Mouse (Mus musculus) E14TG2a.4 (cell line): ENCODE results near the gene Cd300ld2.
"Not testable (repeated sequence)": the region's sequence is repeated elsewhere in the genome, so short reads cannot be mapped to it uniquely, and the experiment has no call there.

Experiments used
- H3K27me3 ChIP-seq: 2 replicates; pipeline ENCODE4 v1.6.1; 2014; ENCODE audit warnings: low read length, control low read depth; ENCODE audit not compliant: insufficient read depth
- H3K36me3 ChIP-seq: 2 replicates; pipeline ENCODE4 v1.6.1; 2014; ENCODE audit warnings: low read length, control low read depth; ENCODE audit not compliant: insufficient read depth
- H3K4me1 ChIP-seq: replicated peaks from 2 replicates; pipeline ENCODE4 v1.6.1; 2014; ENCODE audit warnings: low read depth, low read length, control low read depth
- H3K4me3 ChIP-seq: replicated peaks from 2 replicates; pipeline ENCODE4 v1.5.1; 2014; ENCODE audit warnings: mild to moderate bottlenecking, low read length
- H3K9me3 ChIP-seq: 2 replicates; pipeline ENCODE4 v1.6.1; 2014; ENCODE audit warnings: low read length, control low read depth
- CTCF ChIP-seq: conservative IDR thresholded peaks from 2 replicates; pipeline ENCODE4 v1.5.1; 2014; ENCODE audit warnings: low read length
- NANOG ChIP-seq: IDR thresholded peaks from 2 replicates; pipeline ENCODE4 v1.6.1; 2014; ENCODE audit warnings: borderline replicate concordance, low read length, mixed read lengths
- POU5F1 ChIP-seq: IDR thresholded peaks from 2 replicates; pipeline ENCODE4 v1.6.1; 2014; ENCODE audit warnings: low read length, borderline replicate concordance

Cd300ld2 gene

GRCm38 (mm10) chr11:115016093-115016492 lies at the start of gene Cd300ld2:
Gene Cd300ld2, minus strand, starts transcription at chr11:115016193.
- H3K9me3 ChIP-seq, H3K4me3 ChIP-seq, H3K27me3 ChIP-seq, H3K4me1 ChIP-seq, H3K36me3 ChIP-seq: not testable (repeated sequence)

GRCm38 (mm10) chr11:115062077-115062476 lies 46.1 kb upstream of the Cd300ld2 start, which contains the start of gene Cd300e:
Gene Cd300e, minus strand, starts transcription at chr11:115062177.
- H3K27me3 ChIP-seq, result peaks cover 17% of the 10 kb centered on the region
- H3K9me3 ChIP-seq, result no peaks in the 10 kb centered on the region
- TF ChIP-seq POU5F1 (no peak), NANOG (no peak), CTCF (no peak)
- H3K4me1 ChIP-seq, result peaks cover 4% of the 10 kb centered on the region
- H3K4me3 ChIP-seq, result no peak within 1 kb of the TSS
- H3K36me3 ChIP-seq, result no peaks in the 10 kb centered on the region

- H3K36me3 ChIP-seq, result no peaks in the 10 kb centered on the region
- TF ChIP-seq CTCF (no peak), NANOG (no peak), POU5F1 (no peak)
- peaks cover 12% of the 10 kb centered on the region for H3K27me3 ChIP-seq
- H3K9me3 ChIP-seq, result no peaks in the 10 kb centered on the region
- H3K4me1 ChIP-seq, result peaks cover 9% of the 10 kb centered on the region
- H3K4me3 ChIP-seq, result no peak overlapping the region
These were observed 43.8 kb upstream of the Cd300ld2 start for GRCm38 (mm10) chr11:115059797-115060196.

DNA sequence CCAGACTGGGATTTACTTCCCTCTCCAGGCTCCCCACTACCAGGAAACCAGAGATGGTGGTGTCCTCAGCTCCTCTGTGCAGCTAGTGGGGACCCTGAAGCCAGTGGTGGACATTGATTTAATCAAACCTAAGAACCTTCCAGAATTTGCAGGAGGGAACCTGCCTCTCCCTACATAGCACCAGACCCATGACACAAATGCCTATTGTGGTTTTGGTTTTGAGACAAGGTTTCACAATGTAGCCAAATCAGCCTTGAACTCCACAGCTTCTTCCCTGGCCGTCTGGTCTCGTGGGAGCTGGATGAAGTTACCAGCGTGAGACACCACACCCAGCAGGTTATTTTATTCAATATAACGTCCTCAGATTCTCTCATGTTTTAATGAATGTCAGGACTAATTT lies 42.7 kb upstream of the Cd300ld2 start:
- no peak for TF ChIP-seq POU5F1
- no peak for TF ChIP-seq CTCF
- no peak for TF ChIP-seq NANOG
- no peaks in the 10 kb centered on the region for H3K36me3 ChIP-seq
- peaks cover 12% of the 10 kb centered on the region for H3K27me3 ChIP-seq
- no peak overlapping the region for H3K4me3 ChIP-seq
- H3K4me1 ChIP-seq, result peaks cover 19% of the 10 kb centered on the region
- no peaks in the 10 kb centered on the region for H3K9me3 ChIP-seq

DNA sequence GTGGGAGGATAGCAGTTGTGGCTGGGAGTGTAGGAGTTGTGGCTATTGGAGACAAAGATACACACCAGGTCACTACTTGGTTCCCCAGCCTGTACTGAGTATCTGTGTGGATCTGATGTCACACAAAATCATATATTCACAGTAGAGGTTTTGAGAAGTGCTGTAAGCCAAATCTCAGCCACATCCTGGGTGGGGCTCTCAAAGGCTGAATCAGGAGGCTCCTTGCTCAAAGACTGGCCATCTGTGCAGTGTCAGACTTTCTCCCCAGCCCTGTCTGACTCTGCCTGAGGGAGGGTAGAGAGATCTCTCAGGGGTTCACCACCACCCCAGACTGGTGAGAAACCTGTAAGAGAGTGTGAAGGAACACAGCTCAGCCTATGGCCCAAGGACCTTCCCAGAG lies 38.5 kb upstream of the Cd300ld2 start:
- no peak overlapping the region for H3K4me3 ChIP-seq
- H3K36me3 ChIP-seq, result no peaks in the 10 kb centered on the region
- peaks cover 7% of the 10 kb centered on the region for H3K27me3 ChIP-seq
- no peak for TF ChIP-seq CTCF
- no peak for TF ChIP-seq POU5F1
- H3K9me3 ChIP-seq, result no peaks in the 10 kb centered on the region
- H3K4me1 ChIP-seq, result peaks cover 35% of the 10 kb centered on the region

DNA sequence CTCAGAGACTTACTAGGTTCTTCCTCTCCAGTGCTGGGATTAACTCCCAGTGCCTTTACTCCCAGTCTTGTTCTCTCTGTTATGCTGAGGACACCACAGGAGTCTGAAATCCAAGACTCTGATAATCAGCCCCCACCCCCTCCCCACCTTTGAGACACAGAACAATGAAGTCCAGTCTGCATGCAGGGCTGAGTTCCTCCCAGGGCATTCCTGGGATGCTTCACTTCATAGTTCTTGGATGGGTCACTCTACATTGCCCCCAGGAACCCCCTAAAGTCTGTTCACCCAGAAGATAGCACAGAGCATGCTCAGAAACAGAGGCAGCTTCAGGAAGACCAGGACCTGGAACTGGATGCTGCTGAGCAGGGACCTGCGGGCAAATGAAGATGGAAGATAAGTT lies 37.0 kb upstream of the Cd300ld2 start:
- no peaks in the 10 kb centered on the region for H3K9me3 ChIP-seq
- 0 out of 2 replicates have a peak overlapping the region, but pooled peaks have one; percentile 2 for H3K4me3 ChIP-seq
- TF ChIP-seq POU5F1 (no peak), NANOG (peak; percentile 64; the same call in 1 of the 2 replicates)
- H3K4me1 ChIP-seq, result peaks cover 36% of the 10 kb centered on the region
- no peaks in the 10 kb centered on the region for H3K36me3 ChIP-seq
- H3K27me3 ChIP-seq, result no peaks in the 10 kb centered on the region; the same call in 1 of the 2 replicates

- TF ChIP-seq CTCF (no peak), POU5F1 (no peak), NANOG (no peak)
- Histone ChIP-seq H3K27me3 (peaks cover 2% of the 10 kb centered on the region; the same call in 1 of the 2 replicates), H3K36me3 (no peaks in the 10 kb centered on the region), H3K4me1 (peaks cover 36% of the 10 kb centered on the region), H3K9me3 (no peaks in the 10 kb centered on the region), H3K4me3 (no peak overlapping the region)
These were observed 36.2 kb upstream of the Cd300ld2 start for GRCm38 (mm10) chr11:115052206-115052605.

- Histone ChIP-seq H3K4me1 (peaks cover 28% of the 10 kb centered on the region), H3K36me3 (no peaks in the 10 kb centered on the region), H3K27me3 (peaks cover 6% of the 10 kb centered on the region; the same call in 1 of the 2 replicates), H3K9me3 (no peaks in the 10 kb centered on the region), H3K4me3 (no peak overlapping the region)
- TF ChIP-seq CTCF (peak; percentile 58), POU5F1 (no peak)
These were observed 33.4 kb upstream of the Cd300ld2 start for GRCm38 (mm10) chr11:115049282-115049895.

GRCm38 (mm10) chr11:115048259-115048658 lies 32.3 kb upstream of the Cd300ld2 start, which contains the start of gene Cd300ld3:
Gene Cd300ld3, minus strand, starts transcription at chr11:115048409.
- no peak within 1 kb of the TSS for H3K4me3 ChIP-seq
- H3K27me3 ChIP-seq, result peaks cover 6% of the 10 kb centered on the region; the same call in 1 of the 2 replicates
- no peaks in the 10 kb centered on the region for H3K36me3 ChIP-seq
- H3K9me3 ChIP-seq, result no peaks in the 10 kb centered on the region
- TF ChIP-seq POU5F1 (no peak), NANOG (no peak), CTCF (no peak)
- peaks cover 18% of the 10 kb centered on the region for H3K4me1 ChIP-seq

DNA sequence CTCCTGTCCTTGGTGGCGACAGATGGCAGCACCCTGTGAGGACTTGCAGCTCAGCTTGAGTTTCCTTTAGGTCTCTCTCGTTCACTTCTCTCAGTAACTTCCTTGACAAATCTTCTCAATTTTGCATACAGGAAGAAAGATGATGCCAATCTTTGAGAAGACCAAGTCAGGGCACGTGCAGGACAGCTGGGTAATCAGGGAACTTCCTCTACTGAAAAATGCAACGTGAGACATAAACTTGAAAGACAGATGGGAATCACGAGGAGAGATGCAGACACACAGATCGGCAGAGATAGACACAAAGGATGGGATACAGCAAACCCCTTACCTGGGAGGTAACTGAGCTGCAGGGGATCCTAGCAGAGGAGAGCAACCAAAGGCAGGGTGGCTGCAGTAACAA lies 21.7 kb upstream of the Cd300ld2 start, which contains the start of gene Cd300ld5:
TSS of gene Cd300ld5 (minus strand) at position 101 of the 400 bp plus-strand sequence.
- H3K36me3 ChIP-seq, H3K9me3 ChIP-seq, H3K27me3 ChIP-seq, H3K4me1 ChIP-seq, H3K4me3 ChIP-seq: not testable (repeated sequence)

DNA sequence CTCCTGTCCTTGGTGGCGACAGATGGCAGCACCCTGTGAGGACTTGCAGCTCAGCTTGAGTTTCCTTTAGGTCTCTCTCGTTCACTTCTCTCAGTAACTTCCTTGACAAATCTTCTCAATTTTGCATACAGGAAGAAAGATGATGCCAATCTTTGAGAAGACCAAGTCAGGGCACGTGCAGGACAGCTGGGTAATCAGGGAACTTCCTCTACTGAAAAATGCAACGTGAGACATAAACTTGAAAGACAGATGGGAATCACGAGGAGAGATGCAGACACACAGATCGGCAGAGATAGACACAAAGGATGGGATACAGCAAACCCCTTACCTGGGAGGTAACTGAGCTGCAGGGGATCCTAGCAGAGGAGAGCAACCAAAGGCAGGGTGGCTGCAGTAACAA lies 10.9 kb upstream of the Cd300ld2 start, which contains the start of gene Cd300ld4:
TSS of gene Cd300ld4 (minus strand) at position 101 of the 400 bp plus-strand sequence.
- H3K36me3 ChIP-seq, H3K27me3 ChIP-seq, H3K4me1 ChIP-seq, H3K4me3 ChIP-seq, H3K9me3 ChIP-seq: not testable (repeated sequence)
